Mouse (Mus musculus) testis, adult 2 months (tissue): ENCODE measurements around the gene Sdccag8.

ENCODE experiments used
- CTCF ChIP-seq: fragments of 200-500 bp; IDR thresholded peaks from 2 replicates; pipeline ENCODE4 v1.5.1; 2012; ENCODE audit warnings: low read depth, mild to moderate bottlenecking, inconsistent platforms, low read length, moderate library complexity; ENCODE audit not compliant: control insufficient read depth, insufficient read depth, insufficient replicate concordance
- POLR2A ChIP-seq: fragments of 200-500 bp; IDR thresholded peaks from 2 replicates; pipeline ENCODE4 v1.6.1; 2012; ENCODE audit warnings: low read depth, mild to moderate bottlenecking, inconsistent platforms, low read length, moderate library complexity; ENCODE audit not compliant: control insufficient read depth

DNA sequence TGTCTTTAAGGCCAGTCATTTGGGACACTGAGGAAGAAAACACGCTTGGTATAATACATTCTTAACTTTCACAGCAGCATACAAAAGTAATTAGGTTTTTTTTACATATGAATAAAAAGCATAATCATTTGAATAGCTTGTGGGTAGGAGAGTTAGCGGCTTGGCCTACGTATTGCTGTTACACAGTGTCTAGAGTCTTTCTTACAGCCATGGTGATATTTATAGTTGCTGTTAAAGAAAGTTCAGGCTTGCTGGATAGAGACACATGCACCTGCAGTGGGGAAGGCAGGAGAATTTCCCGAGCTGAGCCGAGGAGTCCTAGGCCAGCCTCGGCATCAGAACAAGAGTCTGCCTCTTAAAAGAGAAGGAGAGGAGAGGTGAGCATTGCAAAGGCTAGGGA, 134.4 kb downstream of the Sdccag8 start:
- TF ChIP-seq CTCF (no peak), POLR2A (no peak)
